Mouse (Mus musculus) neural tube, embryonic 15.5 days (tissue): Measurements from ENCODE around the gene Asap2. TPM values are rescaled to one million over a fixed set of nuclear protein-coding genes. Genes with fewer than 3 reads are reported as not detected.
A peak's percentile ranks its signal among the peaks of the same experiment; 100 is the strongest.
"Not testable (repeated sequence)": the region's sequence is repeated elsewhere in the genome, so short reads cannot be mapped to it uniquely, and the experiment has no call there.

Experiments
- ATAC-seq: fragments of 200-750 bp; cut with Nextera tagmentation; 2 replicates; pipeline ENCODE4 v1.8.0; 2017; ENCODE audit warnings: mild to moderate bottlenecking, moderate TSS enrichment, moderate library complexity; ENCODE audit not compliant: low FRiP score
- H3K27ac ChIP-seq: fragments of 300-500 bp; sonication (generic); replicated peaks from 2 replicates; pipeline ENCODE4 v1.5.1; 2015; ENCODE audit warnings: mild to moderate bottlenecking, inconsistent platforms
- H3K27me3 ChIP-seq: fragments of 300-500 bp; sonication (generic); replicated peaks from 2 replicates; pipeline ENCODE4 v1.6.1; 2015; ENCODE audit warnings: inconsistent platforms
- H3K36me3 ChIP-seq: fragments of 300-500 bp; sonication (generic); 2 replicates; pipeline ENCODE4 v1.6.1; 2015; ENCODE audit warnings: inconsistent platforms
- H3K4me1 ChIP-seq: fragments of 300-500 bp; sonication (generic); 2 replicates; pipeline ENCODE4 v1.6.1; 2015; ENCODE audit warnings: inconsistent platforms
- H3K4me2 ChIP-seq: fragments of 300-500 bp; sonication (generic); 2 replicates; pipeline ENCODE4 v1.6.1; 2015; ENCODE audit warnings: inconsistent platforms, mild to moderate bottlenecking, moderate library complexity
- H3K4me3 ChIP-seq: fragments of 300-500 bp; sonication (generic); replicated peaks from 2 replicates; pipeline ENCODE4 v1.5.1; 2015; ENCODE audit warnings: mild to moderate bottlenecking, inconsistent platforms
- H3K9ac ChIP-seq: fragments of 300-500 bp; sonication (generic); replicated peaks from 2 replicates; pipeline ENCODE4 v1.6.1; 2015; ENCODE audit warnings: mild to moderate bottlenecking, inconsistent platforms
- H3K9me3 ChIP-seq: fragments of 300-500 bp; sonication (generic); replicated peaks from 2 replicates; pipeline ENCODE4 v1.6.1; 2016; ENCODE audit warnings: inconsistent platforms
- WGBS: fragments of 180-500 bp; shearing (Covaris S2); methylation state at CpG from one replicate; pipeline ENCODE4 v1.1.7; 2015; ENCODE audit warnings: mixed read lengths; 5-methylcytosine and 5-hydroxymethylcytosine counted together
- polyA plus RNA-seq: library from polyadenylated mRNA; unstranded; fragments of >200 nt; fragmentation: Nextera tagmentation; extraction: Ambion mirVana; gene quantifications from 2 replicates; pipeline ENCODE4 v1.2.1, GENCODE M21; 2015

Gene Asap2
- 10.8 and 12.8 TPM in 2 replicates for polyA plus RNA-seq

- peak within 1 kb of the TSS; percentile 52 for H3K4me3 ChIP-seq
- H3K9me3 ChIP-seq, H3K4me1 ChIP-seq, ATAC-seq, H3K27me3 ChIP-seq, H3K36me3 ChIP-seq: not testable (repeated sequence)
- H3K9ac ChIP-seq, result peak within 1 kb of the TSS; percentile 51; the same call in 1 of the 2 replicates
- H3K27ac ChIP-seq, result peak within 1 kb of the TSS; percentile 80
- peak within 1 kb of the TSS; percentile 53 for H3K4me2 ChIP-seq
- 0% methylated on average over 26 of the region's 38 CpGs for WGBS
These were observed at the start of gene Asap2 for GRCm38 (mm10) chr12:20990132-20990531. TSS of gene Asap2 (plus strand) at chr12:20990459.

- H3K27ac ChIP-seq, H3K36me3 ChIP-seq, H3K4me1 ChIP-seq, H3K4me3 ChIP-seq, H3K4me2 ChIP-seq, H3K9ac ChIP-seq, H3K27me3 ChIP-seq, ATAC-seq, H3K9me3 ChIP-seq: not testable (repeated sequence)
- WGBS, result 74% methylated on average over 9 of the region's 9 CpGs
These were observed 42.9 kb upstream of the Asap2 start for GRCm38 (mm10) chr12:20947051-20947997.

DNA sequence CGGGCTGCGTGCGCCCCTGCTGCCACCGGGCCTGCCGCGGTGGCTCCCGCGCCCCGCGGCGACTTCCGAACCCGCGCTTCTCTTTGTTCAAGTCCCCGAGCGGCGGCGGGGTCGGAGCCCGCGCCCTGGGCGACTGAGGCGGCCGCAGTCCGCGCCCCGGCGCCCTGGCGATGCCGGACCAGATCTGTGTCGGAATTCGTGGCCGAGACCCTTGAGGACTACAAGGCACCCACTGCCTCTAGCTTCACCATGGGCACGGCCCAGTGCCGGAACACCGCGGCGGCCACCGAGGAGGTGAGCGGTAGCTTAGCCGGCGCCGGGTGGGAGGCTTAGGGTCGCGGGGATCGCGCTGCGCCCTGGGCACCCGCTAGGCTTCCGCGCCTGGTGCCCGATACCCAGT is 320 bp downstream of the Asap2 start:
- peak overlapping the region; percentile 51; the same call in 1 of the 2 replicates for H3K9ac ChIP-seq
- 0% methylated on average over 48 of the region's 52 CpGs for WGBS
- not testable (repeated sequence) for H3K9me3 ChIP-seq, H3K4me1 ChIP-seq, H3K27me3 ChIP-seq, ATAC-seq, H3K36me3 ChIP-seq
- H3K27ac ChIP-seq, result peak overlapping the region; percentile 56
- peak overlapping the region; percentile 52 for H3K4me3 ChIP-seq
- H3K4me2 ChIP-seq, result peak overlapping the region; percentile 53

DNA sequence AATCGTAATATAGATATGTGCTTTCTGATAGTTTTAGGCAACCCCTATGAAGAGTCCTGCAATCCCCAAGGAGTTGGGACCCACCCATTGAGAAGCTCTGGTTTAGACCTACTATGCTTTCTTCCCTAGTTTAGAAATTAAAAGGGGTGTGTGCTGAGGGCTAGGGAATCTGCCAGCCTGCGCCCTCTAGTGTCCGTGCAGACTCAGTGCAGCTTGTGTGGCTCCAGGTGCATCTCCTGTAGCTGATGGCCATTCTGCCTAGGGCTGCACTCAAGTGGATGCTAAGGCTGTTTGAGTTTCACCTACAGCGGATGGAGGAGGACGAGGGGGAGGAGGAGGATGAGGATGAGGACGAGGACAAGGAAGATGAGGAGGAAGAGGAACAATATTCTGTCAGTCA is 40.6 kb downstream of the Asap2 start:
- H3K9me3 ChIP-seq, H3K9ac ChIP-seq, ATAC-seq, H3K27me3 ChIP-seq, H3K27ac ChIP-seq, H3K4me3 ChIP-seq, H3K36me3 ChIP-seq, H3K4me2 ChIP-seq, H3K4me1 ChIP-seq: not testable (repeated sequence)
- 58% methylated on average over 6 of the region's 6 CpGs for WGBS

GRCm38 (mm10) chr12:21046716-21047115 is 56.5 kb downstream of the Asap2 start:
- not testable (repeated sequence) for H3K27ac ChIP-seq

GRCm38 (mm10) chr12:21075731-21076130 is 85.5 kb downstream of the Asap2 start:
- H3K4me2 ChIP-seq, H3K9ac ChIP-seq, H3K27me3 ChIP-seq, ATAC-seq, H3K27ac ChIP-seq, H3K9me3 ChIP-seq, H3K36me3 ChIP-seq, H3K4me1 ChIP-seq, H3K4me3 ChIP-seq: not testable (repeated sequence)
- 35% methylated on average over 4 of the region's 4 CpGs for WGBS

More at GRCm38 (mm10) chr12:21046716-21047115, 56.5 kb downstream of the Asap2 start:
- 97% methylated on average over 9 of the region's 9 CpGs for WGBS
- ATAC-seq, H3K9ac ChIP-seq, H3K4me2 ChIP-seq, H3K36me3 ChIP-seq, H3K4me1 ChIP-seq, H3K4me3 ChIP-seq, H3K9me3 ChIP-seq, H3K27me3 ChIP-seq: not testable (repeated sequence)

DNA sequence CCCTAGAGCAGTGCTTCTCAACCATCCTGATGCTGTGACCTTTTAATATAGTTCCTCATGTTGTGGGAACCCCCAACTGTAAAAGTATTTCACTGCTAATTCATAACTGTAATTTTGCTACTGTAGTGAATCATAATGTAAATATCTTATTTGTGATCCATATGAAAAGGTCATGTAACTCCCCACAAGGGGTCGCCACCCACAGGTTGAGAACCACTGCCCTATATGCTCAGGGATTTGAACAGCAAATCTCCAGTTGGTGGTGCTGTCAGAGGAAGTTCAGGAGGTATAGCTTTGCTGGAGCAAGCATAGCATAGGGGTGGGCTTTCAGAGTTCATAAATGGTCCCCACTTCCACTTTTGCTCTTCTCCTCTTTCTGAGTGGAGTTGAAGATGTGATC is 99.9 kb downstream of the Asap2 start:
- H3K27ac ChIP-seq, ATAC-seq, H3K4me3 ChIP-seq, H3K9me3 ChIP-seq, H3K4me2 ChIP-seq, H3K27me3 ChIP-seq, H3K36me3 ChIP-seq, H3K4me1 ChIP-seq, H3K9ac ChIP-seq: not testable (repeated sequence)
- WGBS, result 21% methylated on average over 1 of the region's 1 CpGs

- H3K27me3 ChIP-seq, H3K9ac ChIP-seq, H3K27ac ChIP-seq, H3K4me2 ChIP-seq, H3K4me1 ChIP-seq, H3K9me3 ChIP-seq, H3K36me3 ChIP-seq, ATAC-seq, H3K4me3 ChIP-seq: not testable (repeated sequence)
- whole genome bisulfite sequencing, result 94% methylated on average over 1 of the region's 1 CpGs
These were observed 102.2 kb downstream of the Asap2 start for GRCm38 (mm10) chr12:21092446-21092845.

GRCm38 (mm10) chr12:21097806-21098325 is 107.6 kb downstream of the Asap2 start:
- H3K4me2 ChIP-seq, ATAC-seq, H3K27ac ChIP-seq, H3K36me3 ChIP-seq, H3K4me1 ChIP-seq, H3K9ac ChIP-seq, H3K4me3 ChIP-seq, H3K9me3 ChIP-seq, H3K27me3 ChIP-seq: not testable (repeated sequence)
- 47% methylated on average over 3 of the region's 3 CpGs for WGBS

DNA sequence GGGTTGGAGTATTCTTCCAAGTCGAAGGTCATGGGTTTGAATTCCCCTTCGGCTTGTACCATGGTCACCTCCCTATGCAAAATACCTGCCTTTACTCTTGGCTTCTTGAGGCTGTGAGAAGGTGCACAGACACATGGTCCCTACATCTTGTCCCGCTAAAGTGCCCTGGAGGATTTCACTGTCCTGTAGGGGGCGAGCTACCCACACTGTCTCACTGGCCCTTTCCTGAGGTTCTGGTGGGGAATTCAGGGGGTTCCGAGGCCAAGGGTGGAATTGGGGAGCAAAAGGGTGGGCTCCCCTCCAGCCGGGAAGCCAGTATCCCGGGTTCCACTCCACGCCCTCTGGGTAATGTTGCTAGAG is 120.8 kb downstream of the Asap2 start:
- peak overlapping the region; percentile 90 for H3K27ac ChIP-seq

DNA sequence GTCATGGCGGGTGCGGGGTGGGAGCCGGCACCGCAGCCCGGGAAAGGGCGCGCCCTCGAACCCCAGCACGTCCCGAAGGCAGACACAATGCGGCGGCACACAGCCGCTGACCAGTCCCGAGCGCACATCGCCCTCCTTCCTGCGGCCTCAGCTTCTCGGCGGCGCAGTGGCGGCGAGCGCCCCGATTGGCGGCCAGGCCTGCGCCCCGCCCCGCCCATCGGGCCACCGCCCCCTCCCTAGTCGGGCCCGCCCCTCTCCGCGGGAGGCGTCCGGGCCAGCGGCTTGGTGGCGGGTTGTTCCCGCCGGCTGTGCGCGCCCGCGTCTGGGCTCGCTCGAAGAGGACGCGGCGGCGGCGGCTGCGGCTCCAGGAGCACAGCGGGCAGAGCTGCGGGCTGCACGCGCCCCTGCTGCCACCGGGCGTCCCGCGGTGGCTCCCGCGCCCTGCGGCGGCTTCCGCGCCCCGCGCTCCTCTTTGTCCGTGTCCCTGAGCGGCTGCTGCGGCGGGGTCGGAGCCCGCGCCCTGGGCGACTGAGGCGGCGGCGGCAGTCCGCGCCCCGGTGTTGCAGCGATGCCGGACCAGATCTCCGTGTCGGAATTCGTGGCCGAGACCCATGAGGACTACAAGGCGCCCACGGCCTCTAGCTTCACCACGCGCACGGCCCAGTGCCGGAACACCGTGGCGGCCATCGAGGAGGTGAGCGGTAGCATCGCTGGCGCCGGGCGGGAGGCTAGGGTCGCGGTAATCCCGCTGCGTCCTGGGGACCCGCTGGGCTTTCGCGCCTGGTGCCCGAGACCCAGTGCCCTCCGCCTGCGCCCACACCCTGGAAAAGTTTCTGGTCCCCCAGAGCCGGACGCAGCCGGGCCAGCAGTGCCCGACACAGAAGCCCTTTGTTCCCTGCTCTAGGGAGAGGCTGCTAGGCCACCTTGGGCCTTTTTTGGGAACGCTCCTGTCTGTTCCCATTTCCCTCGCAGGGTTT is 121.5 kb downstream of the Asap2 start:
- Histone ChIP-seq H3K36me3 (no peaks in the 10 kb centered on the region), H3K4me2 (peak overlapping the region; percentile 67), H3K27me3 (no peaks in the 10 kb centered on the region), H3K4me1 (peaks cover 13% of the 10 kb centered on the region), H3K9me3 (no peaks in the 10 kb centered on the region), H3K9ac (peak overlapping the region; percentile 89), H3K4me3 (peak overlapping the region; percentile 86), H3K27ac (peak overlapping the region; percentile 90)
- peak; percentile 97 for ATAC-seq
- WGBS, result under 1% methylated on average over 88 of the region's 118 CpGs

More for the DNA sequence above, 120.8 kb downstream of the Asap2 start:
- not testable (repeated sequence) for H3K36me3 ChIP-seq, H3K27me3 ChIP-seq, H3K9me3 ChIP-seq
- peak overlapping the region; percentile 67 for H3K4me2 ChIP-seq
- H3K4me1 ChIP-seq, result peaks cover 10% of the 10 kb centered on the region
- peak overlapping the region; percentile 86 for H3K4me3 ChIP-seq
- H3K9ac ChIP-seq, result peak overlapping the region; percentile 89
- WGBS, result 4% methylated on average over 8 of the region's 8 CpGs
- peak; percentile 82 for ATAC-seq
